Mouse (Mus musculus) heart, embryonic 14.5 days (tissue): Measurements from ENCODE around the gene Tex9. TPM values are rescaled to one million over a fixed set of nuclear protein-coding genes. Genes with fewer than 3 reads are reported as not detected.
A peak's percentile ranks its signal among the peaks of the same experiment; 100 is the strongest.

Source experiments
- ATAC-seq: fragments of 200-750 bp; cut with Nextera tagmentation; 2 replicates; pipeline ENCODE4 v1.8.0; 2017; ENCODE audit warnings: low read depth, moderate TSS enrichment; ENCODE audit not compliant: insufficient number of reproducible peaks, insufficient read depth, low FRiP score
- H3K27ac ChIP-seq, 2 experiments: fragments of 200-500 bp in 1 of 2; fragments of 300-500 bp in 1 of 2; sonication (generic) in 1 of 2; replicated peaks in 1 of 2; 2 replicates each; pipeline ENCODE4 v1.5.1; 2012 to 2014; ENCODE audit warnings: low read depth in 2 of 2, low read length in 2 of 2, control low read depth in 1 of 2, mild to moderate bottlenecking in 1 of 2, mixed read lengths in 1 of 2; ENCODE audit not compliant: control insufficient read depth in 1 of 2, insufficient read depth in 1 of 2
- H3K27me3 ChIP-seq: fragments of 300-500 bp; sonication (generic); 2 replicates; pipeline ENCODE4 v1.6.1; 2014; ENCODE audit warnings: mild to moderate bottlenecking, low read length, control low read depth; ENCODE audit not compliant: control insufficient read depth, insufficient read depth
- H3K36me3 ChIP-seq: fragments of 300-500 bp; sonication (generic); 2 replicates; pipeline ENCODE4 v1.6.1; 2014; ENCODE audit warnings: mild to moderate bottlenecking, control low read depth, low read length, mixed read lengths; ENCODE audit not compliant: control insufficient read depth, insufficient read depth
- H3K4me1 ChIP-seq, 2 experiments: fragments of 200-500 bp in 1 of 2; fragments of 300-500 bp in 1 of 2; sonication (generic) in 1 of 2; 2 replicates each; pipeline ENCODE4 v1.6.1; 2012 to 2014; ENCODE audit warnings: low read length in 2 of 2, control low read depth in 1 of 2, mixed read lengths in 1 of 2; ENCODE audit not compliant: control insufficient read depth in 2 of 2, insufficient read depth in 2 of 2
- H3K4me2 ChIP-seq: fragments of 300-500 bp; sonication (generic); 2 replicates; pipeline ENCODE4 v1.6.1; 2014; ENCODE audit warnings: mild to moderate bottlenecking, low read length
- H3K4me3 ChIP-seq, 2 experiments: fragments of 200-500 bp in 1 of 2; fragments of 300-500 bp in 1 of 2; sonication (generic) in 1 of 2; 2 replicates each; pipeline ENCODE4 v1.5.1; 2012 to 2014; ENCODE audit warnings: low read length in 2 of 2, mild to moderate bottlenecking in 2 of 2, control low read depth in 1 of 2, low read depth in 1 of 2, moderate library complexity in 1 of 2; ENCODE audit not compliant: control insufficient read depth in 1 of 2, insufficient read depth in 1 of 2
- H3K9ac ChIP-seq: fragments of 300-500 bp; sonication (generic); 2 replicates; pipeline ENCODE4 v1.6.1; 2014; ENCODE audit warnings: mild to moderate bottlenecking, low read length
- H3K9me3 ChIP-seq: fragments of 300-500 bp; sonication (generic); 2 replicates; pipeline ENCODE4 v1.6.1; 2016; ENCODE audit warnings: low read length, control low read depth; ENCODE audit not compliant: control insufficient read depth
- WGBS: fragments of 180-500 bp; shearing (Covaris S2); extraction: QIAGEN DNeasy Blood & Tissue Kit; methylation state at CpG from one replicate; pipeline ENCODE4 v1.1.7; 2014; 5-methylcytosine and 5-hydroxymethylcytosine counted together
- polyA plus RNA-seq: library from polyadenylated mRNA; unstranded; fragments of >200 nt; fragmentation: Nextera tagmentation; extraction: Ambion mirVana; gene quantifications from 2 replicates; pipeline ENCODE4 v1.2.1, GENCODE M21; 2014

The Tex9 gene
- polyA plus RNA-seq, 1 experiment from 2014 or later: 22.8 TPM

- Histone ChIP-seq H3K4me1 (peaks cover 0 to 10% of the 10 kb centered on the region in 2 experiments; a peak in 2 of 4 replicates), H3K27ac (no peak overlapping the region), H3K4me3 (no peak overlapping the region), H3K27me3 (no peaks in the 10 kb centered on the region), H3K9me3 (no peaks in the 10 kb centered on the region), H3K9ac (no peak overlapping the region), H3K36me3 (peaks cover 24% of the 10 kb centered on the region), H3K4me2 (no peak overlapping the region)
- no peak for ATAC-seq
- WGBS: 53% methylated on average over 6 of the region's 6 CpGs
These were observed 40.9 kb downstream of the Tex9 start for GRCm38 (mm10) chr9:72451111-72451510.

- H3K9ac ChIP-seq: no peak overlapping the region
- H3K4me3 ChIP-seq: no peak overlapping the region
- H3K36me3 ChIP-seq: peaks cover 27% of the 10 kb centered on the region
- peaks cover 0 to 10% of the 10 kb centered on the region in 2 experiments; a peak in 2 of 4 replicates for H3K4me1 ChIP-seq
- no peak for ATAC-seq
- WGBS: 77% methylated on average over 1 of the region's 1 CpGs
- no peaks in the 10 kb centered on the region for H3K27me3 ChIP-seq
- H3K9me3 ChIP-seq: no peaks in the 10 kb centered on the region
- no peak overlapping the region for H3K4me2 ChIP-seq
- 0 out of 4 replicates have a peak overlapping the region, but pooled peaks of 1 of the 2 experiments have one; percentile 19 for H3K27ac ChIP-seq
These were observed 41.6 kb downstream of the Tex9 start for GRCm38 (mm10) chr9:72450363-72450762.

- Histone ChIP-seq H3K4me3 (peak overlapping the region; percentile 40 to 45), H3K27me3 (no peaks in the 10 kb centered on the region), H3K9me3 (no peaks in the 10 kb centered on the region), H3K4me1 (peaks cover 0 to 10% of the 10 kb centered on the region in 2 experiments; a peak in 2 of 4 replicates), H3K27ac (peak overlapping the region; percentile 40 to 59), H3K4me2 (peak overlapping the region; percentile 66), H3K36me3 (peaks cover 32% of the 10 kb centered on the region), H3K9ac (peak overlapping the region; percentile 68)
- 71% methylated on average over 2 of the region's 2 CpGs for WGBS
- ATAC-seq: no peak
These were observed 42.2 kb downstream of the Tex9 start for GRCm38 (mm10) chr9:72449841-72450240.

GRCm38 (mm10) chr9:72449367-72449766 is 42.6 kb downstream of the Tex9 start:
- H3K27me3 ChIP-seq: no peaks in the 10 kb centered on the region
- WGBS: 40% methylated on average over 7 of the region's 7 CpGs
- H3K9me3 ChIP-seq: no peaks in the 10 kb centered on the region
- H3K4me3 ChIP-seq: peak overlapping the region; percentile 40 to 45
- peak overlapping the region; percentile 68 for H3K9ac ChIP-seq
- no peak for ATAC-seq
- peak overlapping the region; percentile 40 to 59 for H3K27ac ChIP-seq
- peak overlapping the region; percentile 66 for H3K4me2 ChIP-seq
- peaks cover 0 to 10% of the 10 kb centered on the region in 2 experiments; a peak in 2 of 4 replicates for H3K4me1 ChIP-seq
- peaks cover 32% of the 10 kb centered on the region for H3K36me3 ChIP-seq

GRCm38 (mm10) chr9:72448026-72448425 is 44.0 kb downstream of the Tex9 start:
- H3K27ac ChIP-seq: no peak overlapping the region
- H3K36me3 ChIP-seq: peaks cover 21% of the 10 kb centered on the region
- ATAC-seq: no peak
- no peaks in the 10 kb centered on the region for H3K9me3 ChIP-seq
- 57% methylated on average over 8 of the region's 8 CpGs for WGBS
- H3K4me3 ChIP-seq: no peak overlapping the region
- no peaks in the 10 kb centered on the region for H3K27me3 ChIP-seq
- H3K4me2 ChIP-seq: no peak overlapping the region
- H3K9ac ChIP-seq: no peak overlapping the region
- peaks cover 0 to 10% of the 10 kb centered on the region in 2 experiments; a peak in 2 of 4 replicates for H3K4me1 ChIP-seq

GRCm38 (mm10) chr9:72441927-72442715 is 49.9 kb downstream of the Tex9 start:
- no peak overlapping the region for H3K4me3 ChIP-seq
- H3K27ac ChIP-seq: no peak overlapping the region
- H3K9me3 ChIP-seq: no peaks in the 10 kb centered on the region
- 90% methylated on average over 10 of the region's 10 CpGs for WGBS
- H3K9ac ChIP-seq: no peak overlapping the region
- peaks cover 16% of the 10 kb centered on the region; the same call in 1 of the 2 replicates for H3K36me3 ChIP-seq
- peaks cover 5 to 16% of the 10 kb centered on the region in 2 experiments; a peak in 3 of 4 replicates for H3K4me1 ChIP-seq
- no peak overlapping the region for H3K4me2 ChIP-seq
- no peak for ATAC-seq
- no peaks in the 10 kb centered on the region for H3K27me3 ChIP-seq

GRCm38 (mm10) chr9:72440948-72441926 is 50.8 kb downstream of the Tex9 start:
- no peak overlapping the region for H3K4me2 ChIP-seq
- H3K9ac ChIP-seq: no peak overlapping the region
- H3K4me1 ChIP-seq: peaks cover 5 to 16% of the 10 kb centered on the region in 2 experiments; a peak in 3 of 4 replicates

More at GRCm38 (mm10) chr9:72440948-72441926, 50.8 kb downstream of the Tex9 start:
- no peak for ATAC-seq
- H3K27ac ChIP-seq: no peak overlapping the region
- H3K27me3 ChIP-seq: no peaks in the 10 kb centered on the region
- H3K36me3 ChIP-seq: 0 out of 2 replicates have a peak, but pooled peaks cover 8% of the 10 kb centered on the region
- H3K9me3 ChIP-seq: no peaks in the 10 kb centered on the region
- 36% methylated on average over 8 of the region's 8 CpGs for WGBS
- no peak overlapping the region for H3K4me3 ChIP-seq
